Mouse (Mus musculus) liver, postnatal 0 days (tissue): ENCODE measurements around the gene Pqbp1. TPM values are rescaled to one million over a fixed set of nuclear protein-coding genes. Genes with fewer than 3 reads are reported as not detected.
"Not testable (repeated sequence)": the region's sequence is repeated elsewhere in the genome, so short reads cannot be mapped to it uniquely, and the experiment has no call there.

Source experiments
- ATAC-seq: fragments of 200-750 bp; cut with Nextera tagmentation; 2 replicates; pipeline ENCODE4 v1.8.0; 2017; ENCODE audit warnings: mild to moderate bottlenecking, moderate library complexity
- DNase-seq: peaks from one replicate; pipeline ENCODE4 v3.0.0-alpha.2; 2016
- H3K27ac ChIP-seq: fragments of 300-500 bp; sonication (generic); 2 replicates; pipeline ENCODE4 v1.5.1; 2014; ENCODE audit warnings: antibody characterized with exemption, moderate library complexity, mild to moderate bottlenecking, low read depth
- H3K27me3 ChIP-seq: fragments of 300-500 bp; sonication (generic); 2 replicates; pipeline ENCODE4 v1.6.1; 2014; ENCODE audit warnings: low read length, control low read depth, mixed read lengths; ENCODE audit not compliant: insufficient read depth
- H3K36me3 ChIP-seq: fragments of 300-500 bp; sonication (generic); replicated peaks from 2 replicates; pipeline ENCODE4 v1.6.1; 2014; ENCODE audit warnings: mild to moderate bottlenecking, control low read depth, low read length, moderate library complexity, mixed read lengths; ENCODE audit not compliant: insufficient read depth
- H3K4me1 ChIP-seq: fragments of 300-500 bp; sonication (generic); 2 replicates; pipeline ENCODE4 v1.6.1; 2014; ENCODE audit warnings: antibody characterized with exemption, mild to moderate bottlenecking, control low read depth; ENCODE audit not compliant: insufficient read depth
- H3K4me2 ChIP-seq: fragments of 300-500 bp; sonication (generic); 2 replicates; pipeline ENCODE4 v1.6.1; 2014; ENCODE audit warnings: low read depth, mild to moderate bottlenecking, low read length, moderate library complexity, mixed read lengths
- H3K4me3 ChIP-seq: fragments of 300-500 bp; sonication (generic); 2 replicates; pipeline ENCODE4 v1.5.1; 2014; ENCODE audit warnings: low read depth, low read length
- H3K9ac ChIP-seq: fragments of 300-500 bp; sonication (generic); replicated peaks from 2 replicates; pipeline ENCODE4 v1.6.1; 2014; ENCODE audit warnings: mild to moderate bottlenecking, moderate library complexity
- H3K9me3 ChIP-seq: fragments of 300-500 bp; sonication (generic); 2 replicates; pipeline ENCODE4 v1.6.1; 2016; ENCODE audit warnings: mild to moderate bottlenecking, control low read depth, low read length, mixed read lengths
- CTCF ChIP-seq: sonication (generic); IDR thresholded peaks from 2 replicates; pipeline ENCODE4 v1.5.1; 2016; ENCODE audit warnings: antibody characterized with exemption, low read depth
- EP300 ChIP-seq: IDR thresholded peaks from 2 replicates; pipeline ENCODE4 v1.6.1; 2016; ENCODE audit warnings: antibody characterized with exemption, low read depth, mild to moderate bottlenecking
- WGBS: fragments of 180-500 bp; shearing (Covaris S2); extraction: QIAGEN DNeasy Blood & Tissue Kit; methylation state at CpG from one replicate; pipeline ENCODE4 v1.1.7; 2014; ENCODE audit not compliant: insufficient replicate concordance; 5-methylcytosine and 5-hydroxymethylcytosine counted together
- polyA plus RNA-seq: library from polyadenylated mRNA; unstranded; fragments of >200 nt; fragmentation: Nextera tagmentation; extraction: Ambion mirVana; gene quantifications from 2 replicates; pipeline ENCODE4 v1.2.1, GENCODE M21; 2015

Gene Pqbp1
- polyA plus RNA-seq, 1 experiment from 2014 or later = 41.9 TPM

DNA sequence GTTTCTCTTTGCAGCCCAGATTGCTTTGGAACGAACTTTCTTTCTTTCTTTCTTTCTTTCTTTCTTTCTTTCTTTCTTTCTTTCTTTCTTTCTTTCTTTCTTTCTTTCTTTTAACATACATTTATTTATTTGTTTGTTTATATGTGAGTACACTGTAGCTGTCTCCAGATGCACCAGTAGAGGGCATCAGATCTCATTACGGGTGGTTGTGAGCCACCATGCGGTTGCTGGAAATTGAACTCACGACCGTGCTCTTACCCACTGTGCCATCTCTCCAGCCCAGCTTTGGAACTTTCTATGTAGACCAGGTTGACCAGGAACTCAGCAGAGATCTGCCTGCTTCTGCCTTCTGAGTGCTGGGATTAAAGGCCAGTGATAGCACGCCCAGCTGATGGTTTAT, 18.9 kb upstream of the Pqbp1 start:
- not testable (repeated sequence) for H3K9me3 ChIP-seq, H3K27ac ChIP-seq, ATAC-seq, H3K36me3 ChIP-seq, H3K4me2 ChIP-seq, H3K9ac ChIP-seq, DNase-seq, H3K4me3 ChIP-seq, H3K4me1 ChIP-seq
- TF ChIP-seq CTCF = peak; percentile 33; the same call in 1 of the 2 replicates
- 55% methylated on average over 6 of the region's 6 CpGs for WGBS
- H3K27me3 ChIP-seq = peaks cover 34% of the 10 kb centered on the region

DNA sequence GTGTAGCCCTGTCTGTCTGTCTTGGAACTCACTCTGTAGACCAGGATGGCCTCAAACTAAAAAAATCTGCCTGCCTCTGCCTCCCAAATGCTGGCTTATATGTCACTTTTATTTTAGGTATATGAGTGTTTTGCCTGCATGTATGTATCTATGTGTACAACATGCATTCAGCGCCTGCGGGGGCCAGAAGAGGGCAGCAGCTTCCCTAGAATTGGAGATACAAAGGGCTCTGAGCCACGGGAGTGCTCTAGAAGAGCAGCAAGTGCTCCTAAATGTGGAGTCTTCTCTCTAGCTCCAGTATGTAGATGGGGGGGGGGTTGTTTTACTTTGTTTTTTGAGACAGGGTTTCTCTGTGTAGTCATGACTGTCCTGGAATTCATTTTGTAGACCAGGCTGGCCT, 16.6 kb upstream of the Pqbp1 start:
- peaks cover 12% of the 10 kb centered on the region for H3K27me3 ChIP-seq
- H3K4me1 ChIP-seq, H3K4me2 ChIP-seq, H3K9me3 ChIP-seq, H3K9ac ChIP-seq, DNase-seq, ATAC-seq, H3K4me3 ChIP-seq, H3K27ac ChIP-seq, H3K36me3 ChIP-seq: not testable (repeated sequence)
- WGBS = 6% methylated on average over 3 of the region's 3 CpGs
- peak; percentile 48 for TF ChIP-seq CTCF

DNA sequence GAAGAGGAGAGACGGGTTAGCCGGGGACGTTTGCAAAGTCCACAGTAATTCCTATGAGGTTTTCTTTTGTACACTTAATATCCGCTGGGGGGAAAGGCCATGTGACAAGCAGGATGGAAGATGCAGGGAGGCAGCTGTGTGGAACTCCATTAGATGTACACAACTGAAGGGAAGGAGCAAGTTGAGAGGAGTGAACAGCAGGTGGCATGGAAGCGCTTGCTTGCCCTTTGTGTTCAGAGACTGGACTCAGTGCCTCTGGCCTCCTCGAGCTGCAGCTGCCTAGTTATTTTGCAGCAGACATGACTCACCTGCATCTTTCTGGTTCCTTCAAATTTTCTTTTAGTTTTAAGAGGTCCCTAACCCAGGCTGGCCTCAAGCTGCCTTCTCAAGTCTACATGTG, 11.4 kb upstream of the Pqbp1 start:
- ATAC-seq (no peak), DNase-seq (no peak)
- H3K27me3 ChIP-seq = no peaks in the 10 kb centered on the region
- TF ChIP-seq EP300 (no peak), CTCF (no peak; the same call in 1 of the 2 replicates)
- no peak overlapping the region for H3K4me2 ChIP-seq
- no peak overlapping the region for H3K9ac ChIP-seq
- 63% methylated on average over 6 of the region's 6 CpGs for WGBS
- H3K4me1 ChIP-seq = no peaks in the 10 kb centered on the region
- no peaks in the 10 kb centered on the region for H3K9me3 ChIP-seq
- 0 out of 2 replicates have a peak, but pooled peaks cover 3% of the 10 kb centered on the region for H3K36me3 ChIP-seq
- no peak overlapping the region for H3K27ac ChIP-seq
- H3K4me3 ChIP-seq = no peak overlapping the region

DNA sequence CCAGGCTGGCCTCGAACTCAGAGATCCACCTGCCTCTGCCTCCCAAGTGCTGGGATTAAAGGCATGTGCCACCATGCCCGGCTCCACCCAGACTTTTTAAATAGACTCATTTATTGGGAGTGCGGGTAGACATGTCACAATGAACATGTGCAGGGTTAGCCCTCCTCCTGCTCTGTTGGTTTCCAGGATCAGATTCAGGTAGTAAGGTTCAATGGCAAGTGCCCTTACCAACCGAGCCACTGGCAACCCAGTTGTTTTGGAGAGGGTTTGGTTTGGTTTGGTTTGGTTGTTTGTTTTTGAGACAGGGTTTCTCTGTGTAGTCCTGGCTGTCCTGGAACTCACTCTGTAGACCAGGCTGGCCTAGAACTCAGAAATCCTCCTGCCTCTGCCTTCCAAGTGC, 10.2 kb upstream of the Pqbp1 start, which contains the start of gene Gm10490:
TSS of gene Gm10490 (plus strand) at position 301 of the 400 bp plus-strand sequence.
- H3K36me3 ChIP-seq, H3K9me3 ChIP-seq, H3K9ac ChIP-seq, H3K4me3 ChIP-seq, H3K27ac ChIP-seq, H3K4me1 ChIP-seq, H3K27me3 ChIP-seq, H3K4me2 ChIP-seq, DNase-seq, ATAC-seq: not testable (repeated sequence)
- WGBS = 73% methylated on average over 4 of the region's 4 CpGs

DNA sequence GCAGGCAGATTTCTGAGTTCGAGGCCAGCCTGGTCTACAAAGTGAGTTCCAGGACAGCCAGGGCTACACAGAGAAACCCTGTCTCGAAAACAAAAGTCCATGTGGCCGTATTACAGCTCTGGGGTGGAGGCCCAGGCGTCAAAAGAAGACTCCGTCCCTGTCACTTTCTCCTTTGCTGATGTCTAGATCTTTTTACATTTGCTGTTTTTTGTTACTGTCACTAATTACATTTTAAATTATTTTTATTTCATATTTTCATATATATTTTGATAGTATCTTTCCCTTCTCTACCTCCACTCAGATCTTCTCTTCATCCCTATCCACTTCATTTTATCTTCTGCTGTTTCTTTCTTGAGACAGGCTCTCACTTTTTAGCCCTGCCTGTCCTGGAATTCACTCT, 8.7 kb upstream of the Pqbp1 start, which contains the start of gene Gm10491:
TSS of gene Gm10491 (minus strand) at position 101 of the 400 bp plus-strand sequence.
- Histone ChIP-seq H3K27ac (no peak within 1 kb of the TSS), H3K36me3 (0 out of 2 replicates have a peak, but pooled peaks cover 3% of the 10 kb centered on the region), H3K4me2 (no peak within 1 kb of the TSS), H3K4me1 (no peaks in the 10 kb centered on the region), H3K27me3 (no peaks in the 10 kb centered on the region), H3K9me3 (no peaks in the 10 kb centered on the region), H3K9ac (no peak within 1 kb of the TSS), H3K4me3 (no peak within 1 kb of the TSS)
- TF ChIP-seq EP300 (no peak), CTCF (no peak)
- DNase-seq (no peak), ATAC-seq (no peak)
- 84% methylated on average over 5 of the region's 5 CpGs for WGBS

DNA sequence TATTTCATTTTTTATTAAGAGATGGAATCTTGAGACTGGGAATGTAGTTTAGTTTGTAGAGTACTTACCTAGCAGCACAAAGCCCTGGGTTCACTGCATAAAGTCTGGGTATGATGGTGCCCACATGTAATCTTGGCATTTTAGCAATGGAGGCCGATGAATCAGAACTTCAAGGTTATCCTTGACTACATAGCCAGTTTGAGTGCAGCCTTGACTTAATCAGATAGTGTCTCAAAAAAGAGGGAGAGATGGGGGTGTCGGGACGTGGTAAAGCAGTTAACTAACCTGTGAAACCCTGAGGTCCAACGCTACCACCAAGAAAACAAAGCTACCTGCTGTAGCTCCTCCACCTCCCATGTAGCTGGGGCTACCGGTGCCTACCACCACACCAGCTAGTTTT, 5.4 kb upstream of the Pqbp1 start:
- no peak for TF ChIP-seq EP300
- no peak for TF ChIP-seq CTCF
- H3K27me3 ChIP-seq = no peaks in the 10 kb centered on the region
- no peak overlapping the region for H3K27ac ChIP-seq
- H3K9ac ChIP-seq = no peak overlapping the region
- no peak overlapping the region for H3K4me3 ChIP-seq
- no peak for DNase-seq
- H3K36me3 ChIP-seq = 0 out of 2 replicates have a peak, but pooled peaks cover 3% of the 10 kb centered on the region
- H3K9me3 ChIP-seq = no peaks in the 10 kb centered on the region
- 86% methylated on average over 5 of the region's 5 CpGs for WGBS
- no peaks in the 10 kb centered on the region; the same call in 1 of the 2 replicates for H3K4me1 ChIP-seq
- no peak for ATAC-seq
- no peak overlapping the region for H3K4me2 ChIP-seq

DNA sequence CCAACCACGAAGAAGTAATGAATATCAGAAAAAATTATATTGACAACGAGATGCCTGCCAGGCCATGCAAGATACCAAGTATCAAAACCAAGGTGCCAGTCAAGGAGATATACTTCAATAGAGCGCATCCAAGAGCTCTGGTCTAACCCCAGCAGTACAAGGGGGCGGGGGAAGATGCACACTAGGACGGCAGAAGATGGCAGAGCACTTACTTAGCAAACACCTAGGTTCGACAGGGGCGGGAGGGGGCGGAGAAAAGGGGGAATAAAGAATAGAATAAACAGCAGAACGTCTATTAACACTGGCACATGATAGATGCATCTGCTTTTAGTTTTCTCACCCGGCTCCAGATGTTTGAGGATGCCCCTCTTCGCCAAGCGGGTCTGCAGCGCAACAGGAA, 858 bp downstream of the Pqbp1 start:
- TF ChIP-seq EP300 (no peak), CTCF (no peak)
- Histone ChIP-seq H3K4me3 (peak overlapping the region; percentile 69), H3K36me3 (no peaks in the 10 kb centered on the region; the same call in none of the 2 replicates), H3K27me3 (no peaks in the 10 kb centered on the region), H3K4me2 (peak overlapping the region; percentile 74), H3K4me1 (peaks cover 3% of the 10 kb centered on the region), H3K9ac (peak overlapping the region; percentile 66), H3K9me3 (no peaks in the 10 kb centered on the region), H3K27ac (peak overlapping the region; percentile 87)
- DNase-seq = no peak
- WGBS = 22% methylated on average over 13 of the region's 13 CpGs
- no peak for ATAC-seq
